Mouse (Mus musculus) urinary bladder, adult 18-20 months (tissue): ENCODE measurements around the gene Trim41.
A peak's percentile ranks its signal among the peaks of the same experiment; 100 is the strongest.
"Not testable (repeated sequence)": the region's sequence is repeated elsewhere in the genome, so short reads cannot be mapped to it uniquely, and the experiment has no call there.

Experiments used
- DNase-seq, 2 experiments: peaks; one replicate each; pipeline ENCODE4 v3.0.0; 2022; ENCODE audit warnings: low spot score in 2 of 2, mixed read lengths in 2 of 2

The Trim41 gene

GRCm38 (mm10) chr11:48816800-48817665, at the start of gene Trim41:
Gene Trim41, minus strand, starts transcription at chr11:48817353.
- DNase-seq, result peak; percentile 97 to 99

GRCm38 (mm10) chr11:48866481-48866880, 49.3 kb upstream of the Trim41 start:
- no peak for DNase-seq

GRCm38 (mm10) chr11:48863808-48864207, 46.7 kb upstream of the Trim41 start:
- DNase-seq, result no peak

GRCm38 (mm10) chr11:48862784-48863319, 45.7 kb upstream of the Trim41 start:
- no peak for DNase-seq

- no peak for DNase-seq
These were observed 41.9 kb upstream of the Trim41 start for GRCm38 (mm10) chr11:48859014-48859413.

- peak; percentile 85 to 92 for DNase-seq
These were observed 36.5 kb upstream of the Trim41 start for GRCm38 (mm10) chr11:48853474-48854180.

GRCm38 (mm10) chr11:48852624-48853473, 35.7 kb upstream of the Trim41 start:
- DNase-seq, result no peak

GRCm38 (mm10) chr11:48852190-48852589, 35.0 kb upstream of the Trim41 start:
- no peak for DNase-seq

GRCm38 (mm10) chr11:48851270-48851995, 34.3 kb upstream of the Trim41 start:
- DNase-seq, result no peak

- DNase-seq, result no peak
These were observed 33.1 kb upstream of the Trim41 start for GRCm38 (mm10) chr11:48850240-48850639.

- DNase-seq, result no peak
These were observed 29.7 kb upstream of the Trim41 start for GRCm38 (mm10) chr11:48846881-48847280.

- not testable (repeated sequence) for DNase-seq
These were observed 29.2 kb upstream of the Trim41 start for GRCm38 (mm10) chr11:48846362-48846761.

GRCm38 (mm10) chr11:48845244-48845815, 28.2 kb upstream of the Trim41 start:
- DNase-seq, result no peak

- no peak for DNase-seq
These were observed 27.2 kb upstream of the Trim41 start for GRCm38 (mm10) chr11:48844309-48844708.

- DNase-seq, result no peak
These were observed 26.0 kb upstream of the Trim41 start for GRCm38 (mm10) chr11:48843202-48843601.

GRCm38 (mm10) chr11:48842378-48842792, 25.2 kb upstream of the Trim41 start:
- DNase-seq, result no peak

GRCm38 (mm10) chr11:48841213-48841612, 24.1 kb upstream of the Trim41 start:
- DNase-seq, result no peak

- no peak for DNase-seq
These were observed 23.7 kb upstream of the Trim41 start for GRCm38 (mm10) chr11:48840805-48841204.

GRCm38 (mm10) chr11:48838879-48839680, 21.9 kb upstream of the Trim41 start:
- no peak for DNase-seq
